Mouse (Mus musculus): Measurements from ENCODE around the gene Ctla2a.
"Not testable (repeated sequence)": the region's sequence is repeated elsewhere in the genome, so short reads cannot be mapped to it uniquely, and the experiment has no call there.

Gene Ctla2a

DNA sequence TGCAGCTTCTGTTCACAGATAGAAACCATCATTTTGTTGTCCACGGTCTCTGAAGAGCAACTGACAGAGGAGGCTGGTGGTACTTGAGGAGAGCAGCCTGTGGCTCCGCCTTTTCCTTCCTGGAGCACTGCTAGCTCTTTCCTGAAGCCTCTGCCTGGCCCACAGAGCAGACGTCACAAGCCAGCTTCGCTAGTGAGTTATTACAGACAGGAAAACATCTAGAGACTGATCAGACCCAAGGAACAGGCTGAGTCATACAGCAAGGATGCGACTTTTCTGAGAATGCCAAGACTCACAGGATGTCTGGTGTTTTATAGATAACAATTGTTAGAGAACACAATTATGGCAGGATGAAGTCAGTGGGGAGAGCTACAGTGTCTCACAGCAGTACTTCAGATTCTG lies at the start of gene Ctla2a, which contains the start of gene Gm49391:
Ctla2a (minus strand) TSS at position 126 of the 402 bp plus-strand sequence.
Gm49391 (minus strand) TSS at position 72 of the 402 bp plus-strand sequence.
- DNase-seq (ENCODE audit: low spot score) = no peak

DNA sequence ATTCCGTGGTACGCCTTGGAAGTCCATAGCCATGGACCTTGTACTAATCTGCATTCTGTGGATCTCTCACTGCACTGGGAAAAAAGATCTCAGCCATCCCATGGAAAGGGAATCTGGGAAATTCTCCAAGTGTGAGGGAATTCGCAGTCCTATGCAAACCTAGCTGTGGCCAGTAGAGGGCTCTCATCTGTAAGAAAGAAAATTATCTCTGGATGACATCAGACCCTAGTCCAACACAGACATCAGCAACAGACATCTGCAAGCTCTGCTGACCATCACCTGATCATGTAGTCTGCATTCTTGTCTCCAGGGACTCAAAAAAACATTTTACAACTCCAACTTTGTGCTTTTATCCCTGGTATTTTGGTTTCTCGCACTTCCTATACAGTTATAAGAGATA lies 35.9 kb upstream of the Ctla2a start:
- not testable (repeated sequence) for DNase-seq (ENCODE audit: low spot score)

GRCm38 (mm10) chr13:60963985-60964384 lies 27.6 kb upstream of the Ctla2a start:
- not testable (repeated sequence) for DNase-seq (ENCODE audit: low spot score)

- no peak for DNase-seq (ENCODE audit: low spot score)
Observed at GRCm38 (mm10) chr13:60961706-60962105, 25.3 kb upstream of the Ctla2a start.

- DNase-seq (ENCODE audit: low spot score) = not testable (repeated sequence)
Observed at GRCm38 (mm10) chr13:60941884-60942283, 5.5 kb upstream of the Ctla2a start, which contains the start of gene Tpbpa. Tpbpa (minus strand) TSS chr13:60941984.

DNA sequence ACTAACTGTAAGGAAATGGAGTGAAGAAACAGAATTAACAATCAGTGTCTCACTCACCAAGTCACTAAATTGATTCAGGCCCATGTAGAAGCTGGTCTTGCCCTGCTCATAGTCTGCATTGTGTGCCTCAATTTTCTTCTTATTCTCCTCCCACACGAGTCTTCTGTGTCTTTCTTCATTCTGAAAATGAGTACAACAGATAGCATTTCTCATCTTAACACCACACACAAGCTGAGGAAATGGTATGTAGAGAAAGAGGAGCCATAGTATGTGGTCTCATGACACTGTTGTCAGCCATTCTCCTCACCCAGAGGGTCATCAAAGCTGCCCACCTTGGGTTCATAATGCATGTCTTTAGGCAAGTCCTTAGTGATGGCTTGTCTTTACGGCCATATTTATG lies 935 bp downstream of the Ctla2a start, which contains the start of gene Gm49393:
Gm49393 (minus strand) TSS at position 101 of the 400 bp plus-strand sequence.
- not testable (repeated sequence) for DNase-seq (ENCODE audit: low spot score)

GRCm38 (mm10) chr13:60904780-60905179 lies 31.6 kb downstream of the Ctla2a start, which contains the start of gene Tpbpb:
Tpbpb (minus strand) TSS chr13:60904880.
- not testable (repeated sequence) for DNase-seq (ENCODE audit: low spot score)

DNA sequence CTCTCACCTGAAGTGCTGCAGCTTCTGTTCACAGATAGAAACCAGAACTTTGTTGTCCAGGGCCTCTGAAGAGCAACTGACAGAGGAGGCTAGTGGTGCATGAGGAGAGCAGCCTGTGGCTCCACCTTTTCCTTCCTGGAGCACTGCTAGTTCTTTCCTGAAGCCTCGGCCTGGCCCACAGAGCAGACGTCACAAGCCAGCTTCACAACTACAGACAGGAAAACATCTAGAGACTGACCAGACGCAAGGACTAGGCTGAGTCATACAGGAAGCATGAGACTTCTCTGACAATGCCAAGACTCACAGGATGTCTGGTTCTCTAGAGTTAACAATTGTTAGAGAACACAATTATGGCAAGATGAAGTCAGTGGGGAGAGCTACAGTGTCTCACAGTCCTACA lies 39.1 kb downstream of the Ctla2a start, which contains the start of gene Ctla2b:
Ctla2b (minus strand) TSS at position 120 of the 400 bp plus-strand sequence.
- DNase-seq (ENCODE audit: low spot score) = no peak

- DNase-seq (ENCODE audit: low spot score) = not testable (repeated sequence)
Observed at GRCm38 (mm10) chr13:60896794-60897193, 39.6 kb downstream of the Ctla2a start, which contains the start of gene Gm49392. Gm49392 (minus strand) TSS chr13:60896894.

- no peak for DNase-seq (ENCODE audit: low spot score)
Observed at GRCm38 (mm10) chr13:60895406-60896160, 40.8 kb downstream of the Ctla2a start.

DNA sequence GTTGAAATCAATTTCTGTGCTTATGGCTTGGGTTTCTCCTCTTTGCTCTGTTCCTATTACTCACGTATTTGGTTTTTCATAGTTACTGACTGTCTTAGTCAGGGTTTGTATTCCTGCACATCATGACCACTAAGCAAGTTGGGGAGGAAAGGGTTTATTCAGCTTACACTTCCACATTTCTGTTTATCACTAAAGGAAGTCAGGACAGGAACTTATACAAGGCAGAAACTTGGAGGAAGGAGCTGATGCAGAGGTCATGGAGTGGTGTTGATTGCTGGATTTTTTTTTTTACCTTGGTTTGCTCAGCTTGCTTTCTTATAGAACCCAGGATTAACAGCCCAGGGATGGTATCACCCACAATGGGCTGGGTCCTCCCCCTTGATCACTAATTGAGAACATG lies 44.1 kb downstream of the Ctla2a start:
- DNase-seq (ENCODE audit: low spot score) = no peak

Measured in ovary, postnatal 14 days (tissue).